Mouse (Mus musculus) MEL (cell line): ENCODE measurements around the gene Ilvbl. TPM values are rescaled to one million over a fixed set of nuclear protein-coding genes. Genes with fewer than 3 reads are reported as not detected.

Experiments
- DNase-seq: peaks from one replicate; pipeline ENCODE4 v3.0.0; 2011; ENCODE audit warnings: low read depth, low spot score
- H3K27ac ChIP-seq: 2 replicates; pipeline ENCODE4 v1.5.1; 2012; ENCODE audit warnings: low read depth, mild to moderate bottlenecking, control low read depth, low read length, moderate library complexity; ENCODE audit not compliant: control insufficient read depth
- H3K27me3 ChIP-seq, 2 experiments: fragments of 150-350 bp in 1 of 2; sonication (generic) in 1 of 2; 2 replicates each; pipeline ENCODE4 v1.6.1; 2012; ENCODE audit warnings: low read length in 2 of 2, mild to moderate bottlenecking in 2 of 2, improper control_type of control experiment in 1 of 2, moderate library complexity in 1 of 2; ENCODE audit not compliant: insufficient read depth in 2 of 2, control insufficient read depth in 1 of 2
- H3K36me3 ChIP-seq, 2 experiments: 2 replicates each; pipeline ENCODE4 v1.6.1; 2012 to 2014; ENCODE audit warnings: low read length in 2 of 2, improper control_type of control experiment in 1 of 2, inconsistent platforms in 1 of 2, mild to moderate bottlenecking in 1 of 2; ENCODE audit not compliant: insufficient read depth in 2 of 2, control insufficient read depth in 1 of 2
- H3K4me1 ChIP-seq, 2 experiments: fragments of 150-350 bp in 1 of 2; sonication (generic) in 1 of 2; 2 replicates each; pipeline ENCODE4 v1.6.1; 2012; ENCODE audit warnings: low read length in 2 of 2, improper control_type of control experiment in 1 of 2, mild to moderate bottlenecking in 1 of 2; ENCODE audit not compliant: insufficient read depth in 2 of 2, control insufficient read depth in 1 of 2
- H3K4me3 ChIP-seq, 2 experiments: fragments of 150-350 bp in 1 of 2; sonication (generic) in 1 of 2; 2 replicates each; pipeline ENCODE4 v1.5.1; 2012; ENCODE audit warnings: low read depth in 2 of 2, low read length in 2 of 2, mild to moderate bottlenecking in 2 of 2, moderate library complexity in 2 of 2, control low read depth in 1 of 2, improper control_type of control experiment in 1 of 2; ENCODE audit not compliant: control insufficient read depth in 1 of 2, insufficient read depth in 1 of 2
- H3K79me2 ChIP-seq: 2 replicates; pipeline ENCODE4 v1.6.1; 2012; ENCODE audit warnings: mild to moderate bottlenecking, low read length, moderate library complexity; ENCODE audit not compliant: control insufficient read depth, poor library complexity, insufficient read depth
- H3K9ac ChIP-seq: 2 replicates; pipeline ENCODE4 v1.6.1; 2012; ENCODE audit warnings: low read depth, mild to moderate bottlenecking, control low read depth, low read length, moderate library complexity; ENCODE audit not compliant: control insufficient read depth, poor library complexity, severe bottlenecking
- H3K9me3 ChIP-seq: fragments of 150-350 bp; sonication (generic); replicated peaks from 2 replicates; pipeline ENCODE4 v1.6.1; 2012; ENCODE audit warnings: mild to moderate bottlenecking, low read length, improper control_type of control experiment, moderate library complexity; ENCODE audit not compliant: insufficient read depth
- BHLHE40 ChIP-seq: IDR thresholded peaks from 2 replicates; pipeline ENCODE4 v1.6.1; 2012; ENCODE audit warnings: low read depth, mild to moderate bottlenecking, inconsistent platforms, low read length, improper control_type of control experiment, borderline replicate concordance
- CHD1 ChIP-seq: IDR thresholded peaks from 2 replicates; pipeline ENCODE4 v1.6.1; 2012; ENCODE audit warnings: low read depth, mild to moderate bottlenecking, inconsistent platforms, low read length, improper control_type of control experiment
- CHD2 ChIP-seq: IDR thresholded peaks from 2 replicates; pipeline ENCODE4 v1.6.1; 2011; ENCODE audit warnings: low read length, improper control_type of control experiment
- CTCF ChIP-seq, 3 experiments: IDR thresholded peaks in 2 of 3; conservative IDR thresholded peaks in 1 of 3; 2 replicates each; pipeline ENCODE4 v1.5.1; 2011 to 2012; ENCODE audit warnings: low read length in 3 of 3, low read depth in 2 of 3, mild to moderate bottlenecking in 2 of 3, improper control_type of control experiment in 1 of 3, inconsistent platforms in 1 of 3, mixed read lengths in 1 of 3, moderate library complexity in 1 of 3; ENCODE audit not compliant: control insufficient read depth in 1 of 3, insufficient read depth in 1 of 3, poor library complexity in 1 of 3, severe bottlenecking in 1 of 3
- E2F4 ChIP-seq: IDR thresholded peaks from 2 replicates; pipeline ENCODE4 v1.6.1; 2011; ENCODE audit warnings: low read depth, low read length, improper control_type of control experiment, borderline replicate concordance
- ELF1 ChIP-seq: IDR thresholded peaks from 2 replicates; pipeline ENCODE4 v1.6.1; 2014; ENCODE audit warnings: low read depth, mild to moderate bottlenecking, inconsistent platforms, low read length, improper control_type of control experiment, moderate library complexity
- EP300 ChIP-seq, 2 experiments: IDR thresholded peaks; 2 replicates each; pipeline ENCODE4 v1.6.1; 2011; ENCODE audit warnings: improper control_type of control experiment in 2 of 2, low read length in 2 of 2, low read depth in 1 of 2, mild to moderate bottlenecking in 1 of 2
- ETS1 ChIP-seq: IDR thresholded peaks from 2 replicates; pipeline ENCODE4 v1.6.1; 2012; ENCODE audit warnings: low read depth, mild to moderate bottlenecking, inconsistent platforms, low read length, improper control_type of control experiment, moderate library complexity
- GABPA ChIP-seq: IDR thresholded peaks from 2 replicates; pipeline ENCODE4 v1.6.1; 2012; ENCODE audit warnings: low read depth, mild to moderate bottlenecking, inconsistent platforms, low read length, improper control_type of control experiment, moderate library complexity
- GATA1 ChIP-seq: IDR thresholded peaks from 2 replicates; pipeline ENCODE4 v1.6.1; 2011; ENCODE audit warnings: low read depth, low read length, improper control_type of control experiment
- HCFC1 ChIP-seq: IDR thresholded peaks from 2 replicates; pipeline ENCODE4 v1.6.1; 2012; ENCODE audit warnings: low read depth, mild to moderate bottlenecking, inconsistent platforms, low read length, improper control_type of control experiment, moderate library complexity
- JUND ChIP-seq: IDR thresholded peaks from 2 replicates; pipeline ENCODE4 v1.6.1; 2011; ENCODE audit warnings: low read depth, mild to moderate bottlenecking, improper control_type of control experiment, low read length
- MAZ ChIP-seq: IDR thresholded peaks from 2 replicates; pipeline ENCODE4 v1.6.1; 2012; ENCODE audit warnings: low read depth, mild to moderate bottlenecking, inconsistent platforms, low read length, improper control_type of control experiment
- MEF2A ChIP-seq: IDR thresholded peaks from 2 replicates; pipeline ENCODE4 v1.6.1; 2014; ENCODE audit warnings: low read depth, mild to moderate bottlenecking, inconsistent platforms, low read length, improper control_type of control experiment; ENCODE audit not compliant: poor library complexity, insufficient replicate concordance, severe bottlenecking; ENCODE audit errors: extremely low read depth
- MXI1 ChIP-seq: IDR thresholded peaks from 2 replicates; pipeline ENCODE4 v1.6.1; 2011; ENCODE audit warnings: mild to moderate bottlenecking, low read depth, low read length, improper control_type of control experiment
- MYB ChIP-seq: IDR thresholded peaks from 2 replicates; pipeline ENCODE4 v1.6.1; 2011; ENCODE audit warnings: mild to moderate bottlenecking, low read depth, low read length, improper control_type of control experiment
- MYC ChIP-seq: IDR thresholded peaks from 2 replicates; pipeline ENCODE4 v1.6.1; 2011; ENCODE audit warnings: low read depth, mild to moderate bottlenecking, low read length, improper control_type of control experiment, moderate library complexity
- NELFE ChIP-seq: IDR thresholded peaks from 2 replicates; pipeline ENCODE4 v1.6.1; 2011; ENCODE audit warnings: low read depth, low read length, improper control_type of control experiment
- POLR2A ChIP-seq, 2 experiments: IDR thresholded peaks; 2 replicates each; pipeline ENCODE4 v1.6.1; 2011 to 2012; ENCODE audit warnings: low read length in 2 of 2, mild to moderate bottlenecking in 2 of 2, control low read depth in 1 of 2, improper control_type of control experiment in 1 of 2, low read depth in 1 of 2, moderate library complexity in 1 of 2; ENCODE audit not compliant: control insufficient read depth in 1 of 2, insufficient read depth in 1 of 2, poor library complexity in 1 of 2
- POLR2AphosphoS2 ChIP-seq: IDR thresholded peaks from 2 replicates; pipeline ENCODE4 v1.6.1; 2011; ENCODE audit warnings: low read length, improper control_type of control experiment
- POLR2AphosphoS5 ChIP-seq: IDR thresholded peaks from 2 replicates; pipeline ENCODE4 v1.6.1; 2012; ENCODE audit warnings: low read depth, borderline replicate concordance, mild to moderate bottlenecking, inconsistent platforms, low read length, moderate library complexity, mixed read lengths
- RAD21 ChIP-seq: IDR thresholded peaks from 2 replicates; pipeline ENCODE4 v1.6.1; 2011; ENCODE audit warnings: mild to moderate bottlenecking, low read depth, low read length, improper control_type of control experiment
- RCOR1 ChIP-seq: IDR thresholded peaks from 2 replicates; pipeline ENCODE4 v1.6.1; 2012; ENCODE audit warnings: low read depth, mild to moderate bottlenecking, inconsistent platforms, low read length, improper control_type of control experiment
- SIN3A ChIP-seq: IDR thresholded peaks from 2 replicates; pipeline ENCODE4 v1.6.1; 2012; ENCODE audit warnings: low read length, improper control_type of control experiment, inconsistent platforms
- SMC3 ChIP-seq: IDR thresholded peaks from 2 replicates; pipeline ENCODE4 v1.6.1; 2011; ENCODE audit warnings: low read depth, low read length, improper control_type of control experiment
- TBP ChIP-seq: IDR thresholded peaks from 2 replicates; pipeline ENCODE4 v1.8.0; 2011; ENCODE audit warnings: low read depth, low read length, improper control_type of control experiment
- TCF12 ChIP-seq: IDR thresholded peaks from 2 replicates; pipeline ENCODE4 v1.6.1; 2014; ENCODE audit warnings: low read depth, mild to moderate bottlenecking, inconsistent platforms, low read length, improper control_type of control experiment, moderate library complexity
- UBTF ChIP-seq: IDR thresholded peaks from 2 replicates; pipeline ENCODE4 v1.6.1; 2012; ENCODE audit warnings: low read depth, mild to moderate bottlenecking, inconsistent platforms, low read length, improper control_type of control experiment, moderate library complexity, borderline replicate concordance; ENCODE audit not compliant: insufficient read depth
- USF1 ChIP-seq: IDR thresholded peaks from 2 replicates; pipeline ENCODE4 v1.6.1; 2014; ENCODE audit warnings: low read depth, mild to moderate bottlenecking, inconsistent platforms, low read length, improper control_type of control experiment, moderate library complexity
- USF2 ChIP-seq, 2 experiments: IDR thresholded peaks; 2 replicates each; pipeline ENCODE4 v1.6.1; 2011 to 2012; ENCODE audit warnings: improper control_type of control experiment in 2 of 2, low read length in 2 of 2, borderline replicate concordance in 1 of 2, inconsistent platforms in 1 of 2, low read depth in 1 of 2, mild to moderate bottlenecking in 1 of 2; ENCODE audit not compliant: insufficient read depth in 1 of 2
- ZC3H11A ChIP-seq: IDR thresholded peaks from 2 replicates; pipeline ENCODE4 v1.6.1; 2012; ENCODE audit warnings: low read depth, mild to moderate bottlenecking, inconsistent platforms, low read length, improper control_type of control experiment
- ZKSCAN1 ChIP-seq: IDR thresholded peaks from 2 replicates; pipeline ENCODE4 v1.6.1; 2012; ENCODE audit warnings: low read depth, mild to moderate bottlenecking, inconsistent platforms, low read length, improper control_type of control experiment, moderate library complexity
- ZMIZ1 ChIP-seq: IDR thresholded peaks from 2 replicates; pipeline ENCODE4 v1.6.1; 2012; ENCODE audit warnings: low read depth, mild to moderate bottlenecking, inconsistent platforms, low read length, improper control_type of control experiment, moderate library complexity
- ZNF384 ChIP-seq: IDR thresholded peaks from 2 replicates; pipeline ENCODE4 v1.6.1; 2012; ENCODE audit warnings: low read depth, mild to moderate bottlenecking, inconsistent platforms, low read length, improper control_type of control experiment
- polyA plus RNA-seq, 2 experiments: library from polyadenylated mRNA; stranded (reverse) in 1 of 2; unstranded in 1 of 2; fragments of >175 nt in 1 of 2; fragments of >200 nt in 1 of 2; gene quantifications; 2 replicates each; pipeline versions ENCODE4 v1.2.1 to v1.2.4; 2012; ENCODE audit warnings: low replicate concordance in 2 of 2, low read depth in 1 of 2; ENCODE audit not compliant: insufficient read length in 2 of 2, insufficient read depth in 1 of 2, missing spikeins in 1 of 2
- total RNA-seq: library from RNA; depleted of rRNA; stranded (reverse); fragments of 300-350 nt; gene quantifications from 2 replicates; pipeline ENCODE4 v1.2.3, GENCODE M21; 2012; rRNA removed

Ilvbl gene
- total RNA-seq (16.0 and 24.5 TPM in 2 replicates), polyA plus RNA-seq (10 to 100 TPM in 1 of 2 experiments, not detected in 1; 22.1 TPM)

DNA sequence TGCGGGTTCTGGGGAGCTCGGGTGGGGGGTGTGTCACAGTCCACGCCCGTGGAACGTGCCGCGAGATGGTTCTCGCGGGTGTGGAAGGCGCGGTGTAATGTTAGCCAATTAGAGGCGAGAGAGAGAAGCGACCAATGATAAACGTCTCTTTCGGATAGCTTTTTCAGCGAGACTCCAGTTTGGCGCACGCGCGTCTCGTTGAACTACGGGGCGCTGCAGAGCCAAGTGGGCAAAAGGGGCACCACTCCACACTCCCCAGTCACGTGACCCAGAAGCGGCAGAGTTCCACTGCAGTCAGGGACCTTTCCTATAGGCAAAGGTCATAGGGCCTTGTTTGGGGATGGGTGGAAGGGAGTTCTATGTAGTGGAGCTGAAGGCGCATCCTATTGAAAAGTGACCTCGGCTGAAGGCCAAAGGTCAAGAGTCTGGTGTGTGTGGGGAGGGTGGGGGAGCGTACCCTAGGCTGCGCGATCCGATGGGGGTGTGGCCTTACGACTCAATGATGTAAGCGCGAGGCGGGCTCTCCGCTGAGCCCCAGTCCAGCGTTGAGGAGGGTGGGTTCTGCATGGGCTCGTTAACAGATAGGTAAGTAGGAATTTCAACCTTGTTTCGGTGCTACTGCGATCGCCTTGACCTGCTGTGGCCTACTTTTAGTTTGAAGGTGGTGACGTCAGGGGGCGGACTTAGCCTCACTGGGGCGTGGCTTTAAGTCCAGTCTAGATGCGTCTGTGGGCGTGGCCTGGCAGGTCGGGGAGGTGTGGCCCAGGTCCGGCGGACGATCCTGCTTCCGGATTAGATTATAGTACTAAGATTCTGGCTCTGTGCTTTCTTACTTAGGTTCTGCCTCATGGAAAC, at the start of gene Ilvbl:
Gene Ilvbl (plus strand): TSS at position 97 of the 855 bp plus-strand sequence.
- H3K36me3 ChIP-seq = no peaks in the 10 kb centered on the region; a peak in 1 of 4 replicates
- no peaks in the 10 kb centered on the region for H3K9me3 ChIP-seq
- H3K4me3 ChIP-seq = peak within 1 kb of the TSS; percentile 78 to 88
- no peaks in the 10 kb centered on the region; a peak in 2 of 4 replicates for H3K27me3 ChIP-seq
- peak; percentile 97 for DNase-seq
- peak within 1 kb of the TSS; percentile 87 for H3K27ac ChIP-seq
- H3K4me1 ChIP-seq = peaks cover 0 to 8% of the 10 kb centered on the region in 2 experiments; a peak in 1 of 4 replicates
- H3K9ac ChIP-seq = peak within 1 kb of the TSS; percentile 77
- H3K79me2 ChIP-seq = peaks cover 4% of the 10 kb centered on the region; the same call in 1 of the 2 replicates
- peak; percentile 85 to 90 for TF ChIP-seq USF2 (IDR thresholded peaks at IDR 0.05; ENCODE audit: borderline replicate concordance in 1 of 2, insufficient read depth in 1 of 2, low read depth in 1 of 2, low read length in 2 of 2)
- peak; percentile 40; the same call in 1 of the 2 replicates for TF ChIP-seq MAZ
- peak; percentile 61 for TF ChIP-seq TBP
- peak in 1 of 3 experiments; percentile 8; a peak in 1 of 6 replicates for TF ChIP-seq CTCF (IDR thresholded peaks at IDR 0.05 in 2 of 3, conservative IDR thresholded peaks at IDR 0.05 in 1 of 3; ENCODE audit: control insufficient read depth in 1 of 3, insufficient read depth in 1 of 3, low read depth in 2 of 3, low read length in 3 of 3, poor library complexity in 1 of 3, severe bottlenecking in 1 of 3)
- no peak for TF ChIP-seq RCOR1
- TF ChIP-seq SIN3A = peak; percentile 51
- TF ChIP-seq CHD1 = no peak
- TF ChIP-seq MXI1 = peak; percentile 90
- TF ChIP-seq POLR2A (IDR thresholded peaks at IDR 0.05; ENCODE audit: control insufficient read depth in 1 of 2, insufficient read depth in 1 of 2, low read depth in 1 of 2, low read length in 2 of 2, poor library complexity in 1 of 2) = peak; percentile 53 to 69
- no peak for TF ChIP-seq ZKSCAN1
- TF ChIP-seq TCF12 = peak; percentile 41; the same call in 1 of the 2 replicates
- TF ChIP-seq E2F4 = peak; percentile 43; the same call in 1 of the 2 replicates
- TF ChIP-seq ZNF384 = no peak
- TF ChIP-seq RAD21 = no peak
- no peak for TF ChIP-seq POLR2AphosphoS5
- no peak for TF ChIP-seq GATA1
- TF ChIP-seq ZMIZ1 = no peak
- TF ChIP-seq CHD2 = peak; percentile 65; the same call in 1 of the 2 replicates
- no peak for TF ChIP-seq ZC3H11A
- TF ChIP-seq ETS1 = peak; percentile 43
- TF ChIP-seq MYB = no peak
- peak; percentile 92 for TF ChIP-seq ELF1
- TF ChIP-seq MYC = peak; percentile 60; the same call in 1 of the 2 replicates
- no peak for TF ChIP-seq MEF2A
- 0 out of 2 replicates have a peak, but pooled peaks have one; percentile 32 for TF ChIP-seq POLR2AphosphoS2
- peak; percentile 80 for TF ChIP-seq HCFC1
- no peak for TF ChIP-seq SMC3
- TF ChIP-seq EP300 (IDR thresholded peaks at IDR 0.05; ENCODE audit: low read depth in 1 of 2, low read length in 2 of 2) = no peak
- TF ChIP-seq USF1 = peak; percentile 99
- TF ChIP-seq BHLHE40 = peak; percentile 90
- no peak for TF ChIP-seq JUND
- peak; percentile 63 for TF ChIP-seq NELFE
- TF ChIP-seq GABPA = no peak
- no peak for TF ChIP-seq UBTF
